Comparison of ENCODE assay signal across 9 mouse cellular contexts in the genomic region with DNA sequence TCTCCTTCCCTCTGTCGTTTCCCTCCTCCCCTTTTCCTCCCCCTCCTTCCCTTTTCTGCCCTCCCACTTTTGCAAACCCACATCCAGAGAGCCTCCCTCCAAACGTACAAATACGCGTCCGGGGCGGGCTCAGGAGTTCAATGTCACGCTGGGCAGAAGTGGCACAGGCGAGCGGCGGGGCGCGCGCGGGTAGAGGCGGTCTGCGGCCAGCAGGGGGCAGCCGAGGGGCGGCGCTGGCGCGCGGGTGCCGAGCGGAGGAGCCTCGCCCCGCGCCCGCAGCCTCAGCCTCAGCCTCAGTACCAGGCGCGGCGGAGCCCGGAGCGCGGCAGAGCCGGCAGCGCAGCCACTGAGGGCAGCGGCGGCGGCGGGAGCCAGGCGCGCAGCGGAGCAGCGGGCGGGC. TPM values are rescaled to one million over a fixed set of nuclear protein-coding genes. Genes with fewer than 3 reads are reported as not detected.
DNase-seq lines count a peak whose midpoint lies in the region; ATAC-seq and TF ChIP-seq lines count a peak whose summit lies in the region.
"Had no signal": no experiment of that assay in that cellular context is flagged by ENCODE, and none has a peak within 500 bp of the region (broad histone marks: within the 10 kb centered on the region; RNA-seq: fewer than 3 reads in every experiment).

A gene (plus strand): TSS at position 140 of the 400 bp plus-strand sequence.

- H3K27ac ChIP-seq in heart, embryonic 14.5 days (replicated peaks in 1 of 2; ENCODE audit: control insufficient read depth in 1 of 2, insufficient read depth in 1 of 2, low read depth in 2 of 2, low read length in 2 of 2), result no peak within 1 kb of the TSS
- no peak within 1 kb of the TSS for H3K27ac ChIP-seq in liver, embryonic 12.5 days
- H3K27ac ChIP-seq in stomach, postnatal 0 days (replicated peaks), result no peak within 1 kb of the TSS

- H3K27me3 ChIP-seq in heart, embryonic 14.5 days (ENCODE audit: control insufficient read depth, insufficient read depth, low read length), result peaks cover 16% of the 10 kb centered on the region
- H3K27me3 ChIP-seq in liver, embryonic 12.5 days (replicated peaks), result peaks cover 33% of the 10 kb centered on the region
- peaks cover 7% of the 10 kb centered on the region; the same call in 1 of the 2 replicates for H3K27me3 ChIP-seq in stomach, postnatal 0 days (ENCODE audit: control insufficient read depth, insufficient read depth, low read length)
- H3K27me3 ChIP-seq: CH12.LX had no signal

- no peaks in the 10 kb centered on the region for H3K36me3 ChIP-seq in heart, embryonic 14.5 days (ENCODE audit: control insufficient read depth, insufficient read depth, low read length)
- H3K36me3 ChIP-seq in liver, embryonic 12.5 days, result no peaks in the 10 kb centered on the region
- no peaks in the 10 kb centered on the region for H3K36me3 ChIP-seq in stomach, postnatal 0 days (ENCODE audit: control insufficient read depth, insufficient read depth, low read length)

- H3K4me2 ChIP-seq in heart, embryonic 14.5 days (ENCODE audit: low read length), result peak within 1 kb of the TSS; percentile 99
- H3K4me2 ChIP-seq in liver, embryonic 12.5 days, result peak within 1 kb of the TSS; percentile 73
- peak within 1 kb of the TSS; percentile 81 for H3K4me2 ChIP-seq in stomach, postnatal 0 days (replicated peaks; ENCODE audit: low read depth)

- peak; percentile 32 to 44 for DNase-seq in B cell, adult 2 months
- DNase-seq in brain, adult 2 months (ENCODE audit: low read depth, low spot score), result peak; percentile 85
- DNase-seq in kidney, postnatal 10 days, result peak; percentile 75
- peak; percentile 84 for DNase-seq in neural tube, embryonic 10.5 days (ENCODE audit: extremely low spot score, low spot score)
- DNase-seq in stomach, postnatal 0 days (ENCODE audit: low spot score), result peak; percentile 79

- H3K4me1 ChIP-seq in heart, embryonic 14.5 days (ENCODE audit: control insufficient read depth in 2 of 2, insufficient read depth in 2 of 2, low read length in 2 of 2), result peaks cover 5 to 12% of the 10 kb centered on the region in 2 experiments; a peak in 3 of 4 replicates
- H3K4me1 ChIP-seq in liver, embryonic 12.5 days, result peaks cover 10% of the 10 kb centered on the region
- H3K4me1 ChIP-seq in stomach, postnatal 0 days (replicated peaks; ENCODE audit: control insufficient read depth, insufficient read depth), result no peaks in the 10 kb centered on the region

- peak; percentile 69 for TF ChIP-seq CTCF in stomach, postnatal 0 days (IDR thresholded peaks at IDR 0.05; ENCODE audit: low read depth)

- no peak for TF ChIP-seq EP300 in stomach, postnatal 0 days (optimal IDR thresholded peaks at IDR 0.05)

- ATAC-seq in erythroblast, adult 5-6 weeks (replicated peaks; ENCODE audit: low FRiP score, poor library complexity, severe bottlenecking), result 0 out of 2 replicates have a peak, but pooled peaks have one; percentile 25
- ATAC-seq in heart, embryonic 14.5 days (ENCODE audit: insufficient number of reproducible peaks, insufficient read depth, low FRiP score, low read depth), result peak; percentile 92
- ATAC-seq in liver, embryonic 12.5 days, result peak; percentile 85
- ATAC-seq in stomach, postnatal 0 days (ENCODE audit: low FRiP score, low TSS enrichment), result peak; percentile 95

- H3K9ac ChIP-seq in heart, embryonic 14.5 days (ENCODE audit: low read length), result peak within 1 kb of the TSS; percentile 30; the same call in 1 of the 2 replicates
- H3K9ac ChIP-seq in liver, embryonic 12.5 days, result no peak within 1 kb of the TSS
- no peak within 1 kb of the TSS for H3K9ac ChIP-seq in stomach, postnatal 0 days (ENCODE audit: low read length)

- H3K9me3 ChIP-seq in heart, embryonic 14.5 days (ENCODE audit: control insufficient read depth, low read length), result no peaks in the 10 kb centered on the region
- no peaks in the 10 kb centered on the region for H3K9me3 ChIP-seq in liver, embryonic 12.5 days (replicated peaks)
- H3K9me3 ChIP-seq in stomach, postnatal 0 days (ENCODE audit: control insufficient read depth, low read length), result no peaks in the 10 kb centered on the region

- WGBS in heart, embryonic 14.5 days, result under 1% methylated on average over 32 of the region's 45 CpGs
- under 1% methylated on average over 42 of the region's 45 CpGs for WGBS in liver, embryonic 12.5 days (ENCODE audit: insufficient replicate concordance)
- WGBS in stomach, postnatal 0 days, result under 1% methylated on average over 42 of the region's 45 CpGs

- H3K4me3 ChIP-seq in heart, embryonic 14.5 days (ENCODE audit: control insufficient read depth in 1 of 2, insufficient read depth in 1 of 2, low read depth in 1 of 2, low read length in 2 of 2), result peak within 1 kb of the TSS; percentile 64 to 65
- peak within 1 kb of the TSS; percentile 50 for H3K4me3 ChIP-seq in liver, embryonic 12.5 days
- peak within 1 kb of the TSS; percentile 49 for H3K4me3 ChIP-seq in stomach, postnatal 0 days (ENCODE audit: low read depth, low read length)

RNA-seq across cellular contexts. Expression of the gene that starts here (rescaled TPM):
- not detected in 2 replicates for total RNA-seq in erythroblast, adult 5-6 weeks (2015; ENCODE audit: low replicate concordance)
- total RNA-seq in erythroblast, adult 5-6 weeks (2017; ENCODE audit: low replicate concordance), result 0.14 TPM in 1 of 2 replicates, not detected in the other
- polyA plus RNA-seq in heart, embryonic 14.5 days (2014; fragmentation: Nextera tagmentation; extraction: Ambion mirVana), result 0.09 and 0.14 TPM in 2 replicates
- 0.02 and 0.04 TPM in 2 replicates for polyA plus RNA-seq in liver, embryonic 12.5 days (2016; fragmentation: Nextera tagmentation; extraction: Ambion mirVana)
- 0.04 and 0.07 TPM in 2 replicates for polyA plus RNA-seq in stomach, postnatal 0 days (2015; fragmentation: Nextera tagmentation; extraction: Ambion mirVana)
- total RNA-seq: CH12.LX had no signal

Comparison
In these comparisons a context has a peak if more than half of its experiments do, and no peak if none do; other contexts are left out.
1. Peak in ATAC-seq in erythroblast, adult 5-6 weeks; RNA of the gene not detected or under 1 TPM.
2. Peak in ATAC-seq, H3K4me3 ChIP-seq, H3K9ac ChIP-seq and H3K4me2 ChIP-seq in heart, embryonic 14.5 days; RNA of the gene not detected or under 1 TPM.
3. Peak in ATAC-seq, H3K4me3 ChIP-seq and H3K4me2 ChIP-seq in liver, embryonic 12.5 days; RNA of the gene not detected or under 1 TPM.
4. Peak in DNase-seq, ATAC-seq, H3K4me3 ChIP-seq and H3K4me2 ChIP-seq in stomach, postnatal 0 days; RNA of the gene not detected or under 1 TPM.
5. ATAC-seq: peak in every context shown above with its lines; median percentile 95 in stomach, postnatal 0 days; 92 in heart, embryonic 14.5 days; 85 in liver, embryonic 12.5 days; 25 in erythroblast, adult 5-6 weeks.